Mouse (Mus musculus) megakaryocyte, embryonic 14.5 days (primary cell): Measurements from ENCODE around the gene Msh6. TPM values are rescaled to one million over a fixed set of nuclear protein-coding genes. Genes with fewer than 3 reads are reported as not detected.
"Not testable (repeated sequence)": the region's sequence is repeated elsewhere in the genome, so short reads cannot be mapped to it uniquely, and the experiment has no call there.

Experiments used
- H3K27me3 ChIP-seq: replicated peaks from 2 replicates; pipeline ENCODE3; 2012; ENCODE audit warnings: inconsistent platforms
- H3K36me3 ChIP-seq: replicated peaks from 2 replicates; pipeline ENCODE3; 2012; ENCODE audit warnings: low read length, inconsistent platforms, mixed read lengths
- H3K4me1 ChIP-seq: 2 replicates; pipeline ENCODE4 v1.6.1; 2012; ENCODE audit warnings: inconsistent platforms
- H3K4me3 ChIP-seq: replicated peaks from 2 replicates; pipeline ENCODE3; 2012; ENCODE audit warnings: moderate library complexity, mild to moderate bottlenecking, inconsistent platforms
- H3K9me3 ChIP-seq: 2 replicates; pipeline ENCODE4 v1.6.1; 2012; ENCODE audit warnings: inconsistent platforms
- FLI1 ChIP-seq: IDR thresholded peaks from 2 replicates; pipeline ENCODE4 v1.6.1; 2012; ENCODE audit warnings: low read length, inconsistent platforms, mixed read lengths
- GATA1 ChIP-seq: IDR thresholded peaks from 3 replicates; pipeline ENCODE4 v1.6.1; 2012; ENCODE audit warnings: mixed read lengths, low read length, inconsistent platforms, borderline replicate concordance
- polyA plus RNA-seq: library from polyadenylated mRNA; stranded (reverse); fragments of >175 nt; gene quantifications from 2 replicates; pipeline ENCODE4 v1.2.3, GENCODE M21; 2012; ENCODE audit warnings: low replicate concordance; ENCODE audit not compliant: insufficient read depth

The Msh6 gene
- polyA plus RNA-seq, 1 experiment, result 2.5 TPM

GRCm38 (mm10) chr17:88014456-88014855 is 39.6 kb downstream of the Msh6 start:
- Histone ChIP-seq H3K4me3 (no peak overlapping the region), H3K9me3 (no peaks in the 10 kb centered on the region), H3K27me3 (no peaks in the 10 kb centered on the region), H3K4me1 (peaks cover 32% of the 10 kb centered on the region), H3K36me3 (peaks cover 73% of the 10 kb centered on the region)
- no peak for TF ChIP-seq FLI1
- TF ChIP-seq GATA1, result no peak

- H3K27me3 ChIP-seq, H3K9me3 ChIP-seq, H3K4me3 ChIP-seq: not testable (repeated sequence)
- H3K36me3 ChIP-seq, result peaks cover 57% of the 10 kb centered on the region
- peaks cover 43% of the 10 kb centered on the region for H3K4me1 ChIP-seq
Measured at GRCm38 (mm10) chr17:88016027-88016426, 41.2 kb downstream of the Msh6 start.

GRCm38 (mm10) chr17:88023924-88024323 is 49.1 kb downstream of the Msh6 start:
- TF ChIP-seq FLI1, result no peak
- TF ChIP-seq GATA1, result no peak
- H3K4me1 ChIP-seq, result peaks cover 73% of the 10 kb centered on the region
- no peak overlapping the region for H3K4me3 ChIP-seq
- no peaks in the 10 kb centered on the region for H3K36me3 ChIP-seq
- H3K27me3 ChIP-seq, result no peaks in the 10 kb centered on the region
- H3K9me3 ChIP-seq, result no peaks in the 10 kb centered on the region

- peaks cover 71% of the 10 kb centered on the region for H3K4me1 ChIP-seq
- H3K9me3 ChIP-seq, result no peaks in the 10 kb centered on the region
- H3K27me3 ChIP-seq, result no peaks in the 10 kb centered on the region
- H3K36me3 ChIP-seq, result peaks cover 3% of the 10 kb centered on the region
- TF ChIP-seq GATA1 (no peak), FLI1 (no peak)
- no peak overlapping the region for H3K4me3 ChIP-seq
Measured at GRCm38 (mm10) chr17:88025227-88025626, 50.4 kb downstream of the Msh6 start.

- Histone ChIP-seq H3K4me1 (peaks cover 76% of the 10 kb centered on the region), H3K9me3 (no peaks in the 10 kb centered on the region), H3K36me3 (peaks cover 3% of the 10 kb centered on the region), H3K27me3 (no peaks in the 10 kb centered on the region), H3K4me3 (no peak overlapping the region)
- TF ChIP-seq GATA1, result no peak
Measured at GRCm38 (mm10) chr17:88029194-88029970, 54.5 kb downstream of the Msh6 start.

GRCm38 (mm10) chr17:88031755-88032154 is 56.9 kb downstream of the Msh6 start:
- Histone ChIP-seq H3K36me3 (peaks cover 3% of the 10 kb centered on the region), H3K9me3 (no peaks in the 10 kb centered on the region), H3K4me3 (peak overlapping the region; percentile 71), H3K27me3 (no peaks in the 10 kb centered on the region), H3K4me1 (peaks cover 58% of the 10 kb centered on the region)
- no peak for TF ChIP-seq FLI1
- TF ChIP-seq GATA1, result no peak

GRCm38 (mm10) chr17:88034418-88034817 is 59.6 kb downstream of the Msh6 start:
- Histone ChIP-seq H3K4me1 (peaks cover 59% of the 10 kb centered on the region), H3K4me3 (no peak overlapping the region), H3K9me3 (no peaks in the 10 kb centered on the region), H3K36me3 (peaks cover 6% of the 10 kb centered on the region), H3K27me3 (no peaks in the 10 kb centered on the region)
- TF ChIP-seq FLI1 (no peak), GATA1 (no peak)

Other genes starting within 250 kb of the Msh6 start
- gene Kcnk12, start 177.1 kb upstream of the Msh6 start, polyA plus RNA-seq, result 3.4 and 4.7 TPM in 2 replicates
- gene Rpl36-ps4, start 54.1 kb upstream of the Msh6 start, polyA plus RNA-seq, result not detected in 2 replicates
- 1.1 TPM in 2 replicates for gene Fbxo11, start 90.2 kb downstream of the Msh6 start, polyA plus RNA-seq